Mouse (Mus musculus) thymus, adult 2 months (tissue): ENCODE results near the gene Carns1. TPM values are rescaled to one million over a fixed set of nuclear protein-coding genes. Genes with fewer than 3 reads are reported as not detected.
A peak's percentile ranks its signal among the peaks of the same experiment; 100 is the strongest.

Experiments
- DNase-seq: peaks from one replicate; pipeline ENCODE4 v3.0.0; 2021
- H3K27ac ChIP-seq: fragments of 200-500 bp; 2 replicates; pipeline ENCODE4 v1.5.1; 2012; ENCODE audit warnings: low read length, control low read depth; ENCODE audit not compliant: control insufficient read depth, insufficient read depth
- H3K27me3 ChIP-seq: fragments of 200-500 bp; 2 replicates; pipeline ENCODE4 v1.6.1; 2012; ENCODE audit warnings: mild to moderate bottlenecking, low read length, moderate library complexity, mixed read lengths; ENCODE audit not compliant: control insufficient read depth, insufficient read depth
- H3K36me3 ChIP-seq: fragments of 200-500 bp; 2 replicates; pipeline ENCODE4 v1.6.1; 2012; ENCODE audit warnings: mild to moderate bottlenecking, low read length, moderate library complexity; ENCODE audit not compliant: control insufficient read depth, insufficient read depth
- H3K4me1 ChIP-seq: fragments of 200-500 bp; replicated peaks from 2 replicates; pipeline ENCODE4 v1.6.1; 2012; ENCODE audit warnings: low read length; ENCODE audit not compliant: control insufficient read depth, insufficient read depth
- H3K4me3 ChIP-seq: fragments of 200-500 bp; 2 replicates; pipeline ENCODE4 v1.5.1; 2012; ENCODE audit warnings: mild to moderate bottlenecking, low read length, control low read depth, moderate library complexity; ENCODE audit not compliant: control insufficient read depth, insufficient read depth
- CTCF ChIP-seq: fragments of 200-500 bp; IDR thresholded peaks from 2 replicates; pipeline ENCODE4 v1.5.1; 2012; ENCODE audit warnings: mild to moderate bottlenecking, control low read depth, low read length, moderate library complexity, borderline replicate concordance; ENCODE audit not compliant: control insufficient read depth, poor library complexity, insufficient read depth; ENCODE audit errors: extremely low read depth
- POLR2A ChIP-seq: fragments of 200-500 bp; IDR thresholded peaks from 2 replicates; pipeline ENCODE4 v1.6.1; 2012; ENCODE audit warnings: mild to moderate bottlenecking, low read length, control low read depth, moderate library complexity; ENCODE audit not compliant: control insufficient read depth, poor library complexity, insufficient read depth; ENCODE audit errors: extremely low read depth
- WGBS: fragments of 180-500 bp; shearing (Covaris S2); methylation state at CpG from one replicate; pipeline ENCODE4 v1.1.7; 2018; 5-methylcytosine and 5-hydroxymethylcytosine counted together
- polyA plus RNA-seq: library from polyadenylated mRNA; depleted of rRNA; stranded (reverse); fragments of >200 nt; gene quantifications from 2 replicates; pipeline ENCODE4 v1.2.3, GENCODE M21; 2012

Gene Carns1
- polyA plus RNA-seq, 1 experiment: 95.5 TPM

DNA sequence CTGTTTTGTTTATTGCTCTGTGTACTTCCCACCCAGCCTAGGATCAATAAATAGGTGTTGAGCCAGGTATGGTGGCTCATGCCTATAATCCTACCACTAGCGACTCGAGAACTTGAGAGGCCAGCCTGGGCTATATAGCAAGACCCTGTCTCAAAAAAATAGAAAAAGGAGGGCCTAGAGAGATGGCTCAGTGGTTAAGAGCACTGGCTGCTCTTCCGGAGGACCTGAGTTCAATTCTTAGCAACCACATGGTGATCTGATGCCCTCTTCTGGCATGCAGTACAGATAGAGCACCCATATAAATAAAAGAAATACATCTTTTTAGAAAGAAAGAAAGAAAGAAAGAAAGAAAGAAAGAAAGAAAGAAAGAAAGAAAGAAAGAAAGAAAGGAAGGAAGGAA lies 27.9 kb upstream of the Carns1 start:
- H3K27ac ChIP-seq: peak overlapping the region; percentile 94
- no peak for DNase-seq

DNA sequence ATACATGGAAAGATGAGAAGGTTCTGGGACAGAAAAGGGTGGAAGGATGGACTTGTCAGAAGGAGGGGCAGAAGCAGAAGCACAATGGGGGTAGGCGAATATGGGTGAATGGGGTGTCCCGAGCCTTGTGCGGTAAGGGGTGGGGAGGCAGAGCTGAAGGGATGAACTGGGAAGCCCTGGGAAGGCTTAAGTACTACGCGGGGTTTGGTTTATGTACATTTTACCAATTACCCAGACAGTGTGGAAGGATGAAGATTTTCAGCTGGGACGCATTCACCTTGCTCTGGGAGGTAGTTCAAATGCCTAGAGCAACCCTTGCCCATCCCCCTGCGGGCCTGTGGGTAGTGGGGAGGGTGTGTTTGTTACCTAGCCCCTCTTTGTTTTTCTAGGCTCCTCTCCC lies 26.9 kb upstream of the Carns1 start:
- DNase-seq: no peak
- Histone ChIP-seq H3K4me1 (peaks cover 41% of the 10 kb centered on the region), H3K27me3 (no peaks in the 10 kb centered on the region), H3K27ac (peak overlapping the region; percentile 94), H3K36me3 (0 out of 2 replicates have a peak, but pooled peaks cover 3% of the 10 kb centered on the region), H3K4me3 (peak overlapping the region; percentile 91)
- no peak for TF ChIP-seq POLR2A
- no peak for TF ChIP-seq CTCF
- 75% methylated on average over 7 of the region's 7 CpGs for WGBS

More for the DNA sequence above, 27.9 kb upstream of the Carns1 start:
- Histone ChIP-seq H3K36me3 (0 out of 2 replicates have a peak, but pooled peaks cover 3% of the 10 kb centered on the region), H3K4me3 (no peak overlapping the region), H3K4me1 (peaks cover 40% of the 10 kb centered on the region), H3K27me3 (no peaks in the 10 kb centered on the region)
- no peak for TF ChIP-seq POLR2A
- TF ChIP-seq CTCF: no peak
- 17% methylated on average over 3 of the region's 3 CpGs for WGBS

DNA sequence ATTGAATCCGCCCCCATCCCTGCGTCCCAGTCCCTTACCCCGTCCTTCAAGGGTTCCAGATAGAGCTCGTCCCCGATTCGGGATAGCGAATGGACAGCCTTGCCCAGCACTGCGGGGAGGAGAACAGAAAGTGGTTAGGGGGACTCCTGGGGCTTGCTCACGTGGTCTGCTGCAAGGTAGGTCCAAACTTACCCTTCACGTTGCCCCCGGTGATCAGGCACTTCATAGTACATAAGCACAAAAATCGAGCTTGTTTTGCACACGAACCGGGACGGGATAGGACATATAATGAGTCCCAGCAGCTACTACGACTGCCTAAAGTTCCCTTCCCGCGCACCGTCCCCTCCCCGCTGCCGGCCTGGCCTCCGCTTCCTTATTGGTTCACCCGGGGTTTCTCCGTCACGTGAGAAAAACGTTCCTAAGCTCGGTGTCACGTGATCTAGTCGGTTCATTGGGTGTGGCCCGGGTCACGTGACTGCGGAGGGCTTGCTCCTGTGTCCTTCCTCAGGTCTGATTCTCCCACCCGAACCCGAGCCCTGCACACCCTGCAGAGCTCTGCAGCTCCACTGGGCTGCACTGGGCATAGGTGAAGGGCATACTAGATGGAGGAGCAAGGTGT lies 26.1 kb upstream of the Carns1 start, which contains the start of gene Rad9a:
Rad9a (minus strand) TSS at position 372 of the 619 bp plus-strand sequence.
- Histone ChIP-seq H3K4me3 (peak within 1 kb of the TSS; percentile 91), H3K4me1 (peaks cover 48% of the 10 kb centered on the region), H3K27me3 (no peaks in the 10 kb centered on the region), H3K36me3 (peaks cover 7% of the 10 kb centered on the region; the same call in 1 of the 2 replicates), H3K27ac (peak within 1 kb of the TSS; percentile 94)
- under 1% methylated on average over 34 of the region's 34 CpGs for WGBS
- DNase-seq: peak; percentile 96
- TF ChIP-seq CTCF (no peak), POLR2A (peak; percentile 62)

DNA sequence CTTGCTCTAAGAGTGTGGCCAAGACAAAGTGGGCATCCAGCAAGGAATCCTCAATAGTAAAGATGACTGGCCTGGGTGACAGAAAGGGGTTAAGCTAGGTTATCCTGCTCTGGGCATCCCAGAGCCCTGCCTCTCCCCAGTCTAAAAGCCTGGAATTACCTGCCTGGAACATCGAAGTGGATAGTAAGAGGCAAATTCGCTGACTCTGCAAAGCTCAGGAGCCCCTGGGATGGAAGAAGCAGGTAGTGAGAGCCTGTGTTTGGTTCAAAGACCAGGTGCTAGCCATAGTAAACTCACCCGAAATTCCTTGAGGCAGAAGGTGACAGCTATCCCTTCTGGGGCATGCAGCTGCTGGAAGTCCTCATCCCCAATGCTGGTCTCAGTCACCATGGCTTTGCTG lies 21.9 kb upstream of the Carns1 start:
- no peak for TF ChIP-seq POLR2A
- no peak for TF ChIP-seq CTCF
- Histone ChIP-seq H3K4me1 (peaks cover 50% of the 10 kb centered on the region), H3K4me3 (no peak overlapping the region), H3K27me3 (no peaks in the 10 kb centered on the region), H3K36me3 (peaks cover 36% of the 10 kb centered on the region), H3K27ac (no peak overlapping the region)
- WGBS: 88% methylated on average over 3 of the region's 3 CpGs
- DNase-seq: no peak

DNA sequence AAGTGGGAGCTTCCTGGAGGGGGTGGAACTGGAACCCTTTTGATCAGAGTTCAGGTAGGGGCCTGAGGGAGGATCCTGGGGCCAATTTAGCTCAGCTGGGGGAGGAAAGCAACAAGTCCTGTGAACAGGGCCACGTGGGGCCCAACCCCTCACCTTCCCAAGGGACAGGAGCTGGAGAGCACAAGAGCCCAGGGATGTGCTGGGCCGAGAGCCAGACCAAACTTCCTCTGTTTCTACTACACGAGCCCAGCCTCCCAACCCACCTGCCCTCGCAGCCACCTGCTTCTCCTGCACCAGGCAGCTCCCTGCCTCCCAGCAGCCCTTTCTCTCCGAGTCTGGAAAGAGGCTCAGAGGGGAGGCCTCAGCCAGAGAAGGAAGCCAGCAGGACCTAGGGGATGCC lies 21.3 kb upstream of the Carns1 start:
- Histone ChIP-seq H3K36me3 (peaks cover 36% of the 10 kb centered on the region), H3K4me1 (peaks cover 45% of the 10 kb centered on the region)
- DNase-seq: no peak

DNA sequence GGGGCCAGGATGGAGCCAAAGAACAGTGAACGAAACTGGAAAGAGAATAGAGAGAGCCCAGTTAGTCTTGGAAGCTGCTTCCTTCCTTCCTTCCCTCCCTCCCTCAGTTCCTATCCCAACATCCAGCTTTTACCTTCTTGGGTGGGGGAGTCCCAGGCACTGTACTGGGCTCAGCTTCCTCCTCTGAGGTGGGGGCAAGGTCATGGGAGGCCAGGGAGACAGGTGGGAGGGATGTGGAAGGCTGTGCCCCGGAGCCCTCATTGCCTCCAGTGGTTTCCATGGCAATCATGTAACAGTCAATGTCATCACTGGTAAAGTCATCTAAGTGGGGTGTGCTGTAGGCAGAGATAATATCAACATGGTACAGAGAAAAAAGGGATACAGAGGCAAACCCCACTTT lies 20.8 kb upstream of the Carns1 start:
- peaks cover 43% of the 10 kb centered on the region for H3K4me1 ChIP-seq
- peaks cover 36% of the 10 kb centered on the region for H3K36me3 ChIP-seq
- TF ChIP-seq CTCF: no peak
- TF ChIP-seq POLR2A: no peak
- no peaks in the 10 kb centered on the region for H3K27me3 ChIP-seq
- no peak overlapping the region for H3K27ac ChIP-seq
- no peak for DNase-seq
- WGBS: 44% methylated on average over 2 of the region's 2 CpGs
- no peak overlapping the region for H3K4me3 ChIP-seq

More for the DNA sequence above, 21.3 kb upstream of the Carns1 start:
- 13% methylated on average over 5 of the region's 5 CpGs for WGBS
- Histone ChIP-seq H3K27ac (peak overlapping the region; percentile 27; the same call in 1 of the 2 replicates), H3K27me3 (no peaks in the 10 kb centered on the region), H3K4me3 (no peak overlapping the region)
- no peak for TF ChIP-seq POLR2A
- no peak for TF ChIP-seq CTCF
